Mouse (Mus musculus) lung, postnatal 0 days (tissue): Measurements from ENCODE around the gene Fbxo8. TPM values are rescaled to one million over a fixed set of nuclear protein-coding genes. Genes with fewer than 3 reads are reported as not detected.

Source experiments
- ATAC-seq: fragments of 200-750 bp; cut with Nextera tagmentation; 2 replicates; pipeline ENCODE4 v1.8.0; 2017; ENCODE audit warnings: moderate library complexity
- DNase-seq: peaks from one replicate; pipeline ENCODE4 v3.0.0-alpha.2; 2016; ENCODE audit warnings: low spot score
- H3K27ac ChIP-seq: fragments of 300-500 bp; sonication (generic); 2 replicates; pipeline ENCODE4 v1.5.1; 2014; ENCODE audit warnings: antibody characterized with exemption, mild to moderate bottlenecking, low read length, mixed read lengths
- H3K27me3 ChIP-seq: fragments of 300-500 bp; sonication (generic); replicated peaks from 2 replicates; pipeline ENCODE4 v1.6.1; 2014; ENCODE audit warnings: low read length, mixed read lengths; ENCODE audit not compliant: insufficient read depth
- H3K36me3 ChIP-seq: fragments of 300-500 bp; sonication (generic); 2 replicates; pipeline ENCODE4 v1.6.1; 2014; ENCODE audit warnings: low read length, mixed read lengths; ENCODE audit not compliant: insufficient read depth
- H3K4me1 ChIP-seq: fragments of 300-500 bp; sonication (generic); 2 replicates; pipeline ENCODE4 v1.6.1; 2014; ENCODE audit warnings: antibody characterized with exemption, low read depth, low read length, mixed read lengths; ENCODE audit not compliant: insufficient read depth
- H3K4me2 ChIP-seq: fragments of 300-500 bp; sonication (generic); replicated peaks from 2 replicates; pipeline ENCODE4 v1.6.1; 2014; ENCODE audit warnings: low read depth, mild to moderate bottlenecking, low read length, moderate library complexity, mixed read lengths
- H3K4me3 ChIP-seq: fragments of 300-500 bp; sonication (generic); 2 replicates; pipeline ENCODE4 v1.5.1; 2014; ENCODE audit warnings: low read depth, low read length
- H3K9ac ChIP-seq: fragments of 300-500 bp; sonication (generic); replicated peaks from 2 replicates; pipeline ENCODE4 v1.6.1; 2014; ENCODE audit warnings: low read depth, mild to moderate bottlenecking
- H3K9me3 ChIP-seq: fragments of 300-500 bp; sonication (generic); 2 replicates; pipeline ENCODE4 v1.6.1; 2016; ENCODE audit warnings: low read length, mixed read lengths
- CTCF ChIP-seq: IDR thresholded peaks from 2 replicates; pipeline ENCODE4 v1.5.1; 2016; ENCODE audit warnings: antibody characterized with exemption, mild to moderate bottlenecking
- EP300 ChIP-seq: IDR thresholded peaks from 2 replicates; pipeline ENCODE4 v1.6.1; 2016; ENCODE audit warnings: antibody characterized with exemption, mild to moderate bottlenecking, control low read depth
- WGBS: fragments of 180-500 bp; shearing (Covaris S2); extraction: QIAGEN DNeasy Blood & Tissue Kit; methylation state at CpG from one replicate; pipeline ENCODE4 v1.1.7; 2014; 5-methylcytosine and 5-hydroxymethylcytosine counted together
- polyA plus RNA-seq: library from polyadenylated mRNA; unstranded; fragments of >200 nt; fragmentation: Nextera tagmentation; extraction: Ambion mirVana; gene quantifications from 2 replicates; pipeline ENCODE4 v1.2.1, GENCODE M21; 2015

The Fbxo8 gene
- polyA plus RNA-seq, 1 experiment from 2014 or later: 49.7 TPM

DNA sequence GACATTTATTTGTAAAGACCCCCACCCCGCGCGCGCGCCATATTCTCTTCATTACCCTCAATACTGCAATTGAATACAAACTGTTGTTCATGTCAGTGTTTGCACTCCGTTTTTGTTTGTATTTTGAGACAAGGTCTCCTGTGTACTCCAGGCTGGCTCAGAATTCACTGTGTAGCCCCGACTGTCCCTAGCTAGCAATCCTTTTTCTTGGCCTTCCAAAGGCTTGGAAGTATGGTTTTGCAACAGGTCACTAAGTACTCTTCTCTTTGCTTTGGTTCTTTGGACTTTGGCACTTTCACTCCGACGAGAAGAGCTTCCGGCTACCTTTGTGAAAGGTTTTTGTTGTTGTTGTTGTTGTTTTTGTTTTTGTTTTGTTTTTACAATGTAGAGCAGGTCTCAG, 1.2 kb downstream of the Fbxo8 start:
- H3K27me3 ChIP-seq: no peaks in the 10 kb centered on the region
- H3K36me3 ChIP-seq: no peaks in the 10 kb centered on the region
- 24% methylated on average over 10 of the region's 10 CpGs for WGBS
- peaks cover 4% of the 10 kb centered on the region; the same call in 1 of the 2 replicates for H3K4me1 ChIP-seq
- H3K4me3 ChIP-seq: peak overlapping the region; percentile 100
- H3K9ac ChIP-seq: peak overlapping the region; percentile 71
- no peaks in the 10 kb centered on the region for H3K9me3 ChIP-seq
- DNase-seq: no peak
- no peak overlapping the region for H3K27ac ChIP-seq
- TF ChIP-seq CTCF (no peak), EP300 (no peak)
- no peak for ATAC-seq
- peak overlapping the region; percentile 61 for H3K4me2 ChIP-seq

DNA sequence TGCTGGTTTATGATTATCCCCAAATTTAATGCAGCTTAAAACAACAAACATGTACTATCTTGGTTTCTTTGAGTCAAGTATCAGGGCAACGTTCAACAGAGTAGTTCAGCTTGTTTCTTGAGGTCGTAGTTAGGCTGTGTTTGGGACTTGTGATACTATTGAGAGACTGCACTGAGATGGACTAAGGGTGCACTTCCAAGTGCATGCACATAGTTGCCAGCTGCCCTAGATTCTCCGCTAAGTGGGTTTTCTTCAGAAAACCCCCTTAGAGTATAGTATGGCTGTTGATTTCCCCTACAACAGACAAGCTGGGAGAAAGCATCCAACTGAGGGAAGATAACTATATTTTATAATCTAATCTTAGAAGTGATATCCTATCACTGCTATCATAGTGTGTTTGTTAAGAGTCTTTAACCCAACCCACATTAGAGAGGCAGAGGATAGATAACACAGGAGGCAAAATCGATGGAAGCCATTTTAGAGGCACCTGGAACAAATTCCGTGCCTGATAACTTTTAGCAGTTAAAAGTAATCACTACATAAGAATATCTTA, 1.7 kb downstream of the Fbxo8 start:
- ATAC-seq (no peak), DNase-seq (no peak)
- Histone ChIP-seq H3K9ac (no peak overlapping the region), H3K4me2 (no peak overlapping the region), H3K4me1 (peaks cover 4% of the 10 kb centered on the region; the same call in 1 of the 2 replicates), H3K9me3 (no peaks in the 10 kb centered on the region), H3K27me3 (no peaks in the 10 kb centered on the region), H3K36me3 (no peaks in the 10 kb centered on the region), H3K27ac (no peak overlapping the region), H3K4me3 (0 out of 2 replicates have a peak overlapping the region, but pooled peaks have one; percentile 100)
- TF ChIP-seq EP300 (no peak), CTCF (no peak)
- 61% methylated on average over 5 of the region's 5 CpGs for WGBS

DNA sequence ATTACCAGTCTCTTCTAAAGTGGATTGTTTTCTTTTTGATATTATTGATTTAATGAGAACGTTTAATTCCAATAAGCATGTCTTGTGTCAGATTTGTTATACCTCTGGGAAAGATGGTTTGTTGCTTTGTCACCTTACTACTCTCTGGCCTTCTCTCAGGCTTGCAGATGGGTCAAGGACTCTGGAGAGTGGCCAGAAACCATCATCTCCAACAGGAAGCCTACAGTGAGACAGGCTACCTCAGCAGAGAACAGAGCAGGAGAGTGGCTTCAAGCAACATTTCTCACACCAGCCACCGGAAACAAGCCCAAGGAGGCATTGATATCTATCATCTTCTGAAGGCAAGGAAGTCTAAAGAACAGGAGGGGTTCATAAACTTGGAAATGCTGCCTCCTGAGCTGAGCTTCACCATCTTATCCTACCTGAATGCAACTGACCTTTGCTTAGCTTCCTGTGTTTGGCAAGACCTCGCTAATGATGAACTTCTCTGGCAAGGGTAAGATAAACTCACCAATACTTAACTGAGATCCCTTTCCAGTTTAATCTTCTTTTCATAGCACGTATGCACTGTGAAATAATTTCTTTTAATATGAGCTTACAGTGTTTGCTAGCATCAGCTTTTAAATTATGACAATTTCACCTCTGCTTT, 13.6 kb downstream of the Fbxo8 start:
- Histone ChIP-seq H3K36me3 (0 out of 2 replicates have a peak, but pooled peaks cover 4% of the 10 kb centered on the region), H3K9ac (no peak overlapping the region), H3K4me3 (no peak overlapping the region), H3K4me1 (no peaks in the 10 kb centered on the region), H3K27ac (no peak overlapping the region), H3K9me3 (no peaks in the 10 kb centered on the region), H3K27me3 (no peaks in the 10 kb centered on the region), H3K4me2 (no peak overlapping the region)
- ATAC-seq (no peak), DNase-seq (no peak)
- 72% methylated on average over 4 of the region's 4 CpGs for WGBS
- TF ChIP-seq CTCF: no peak
- no peak for TF ChIP-seq EP300

DNA sequence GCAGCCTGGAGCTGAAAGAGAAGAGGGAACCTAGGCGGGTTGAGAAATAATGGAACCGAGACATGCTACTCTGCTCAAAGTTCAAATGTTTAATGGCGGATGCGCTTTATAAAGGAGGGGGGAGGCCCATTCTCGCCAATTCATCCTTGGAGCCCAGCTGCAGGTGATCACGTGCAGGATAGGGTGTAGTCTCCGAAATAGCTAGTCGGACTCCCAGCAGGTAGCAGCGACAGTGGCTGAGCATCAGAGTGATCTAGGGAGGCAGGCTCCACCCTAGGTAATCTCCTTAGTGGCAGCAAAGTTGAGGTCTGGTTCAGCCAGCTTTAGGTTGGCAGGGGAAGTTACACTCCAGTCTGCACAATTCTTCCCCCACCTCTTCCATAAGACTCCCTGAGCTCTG, 16.0 kb downstream of the Fbxo8 start:
- H3K4me1 ChIP-seq: no peaks in the 10 kb centered on the region
- no peaks in the 10 kb centered on the region for H3K9me3 ChIP-seq
- H3K27ac ChIP-seq: no peak overlapping the region
- TF ChIP-seq EP300 (no peak), CTCF (no peak)
- ATAC-seq: no peak
- WGBS: 92% methylated on average over 9 of the region's 9 CpGs
- no peaks in the 10 kb centered on the region for H3K27me3 ChIP-seq
- no peak for DNase-seq
- no peak overlapping the region for H3K4me2 ChIP-seq
- H3K36me3 ChIP-seq: 0 out of 2 replicates have a peak, but pooled peaks cover 4% of the 10 kb centered on the region
- H3K4me3 ChIP-seq: no peak overlapping the region
- no peak overlapping the region for H3K9ac ChIP-seq

DNA sequence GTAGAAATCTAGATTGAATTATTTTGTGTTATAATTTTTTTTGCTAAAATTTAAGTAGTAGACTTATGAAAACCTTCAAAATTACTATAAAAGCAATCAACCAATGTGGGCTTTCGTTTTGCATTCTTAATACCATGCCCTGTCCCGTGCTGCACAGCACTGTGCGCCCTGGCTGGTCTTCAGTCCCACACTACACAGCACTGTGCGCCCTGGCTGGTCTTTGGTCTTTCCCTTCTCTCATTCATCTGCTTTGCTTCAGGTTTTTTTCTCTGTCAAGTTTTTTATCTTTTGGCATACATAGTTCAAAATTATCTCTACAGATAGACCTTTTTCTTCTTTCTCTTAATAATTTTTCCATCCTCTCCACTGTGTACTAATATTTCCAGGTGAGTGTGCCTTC, 30.0 kb downstream of the Fbxo8 start:
- H3K9me3 ChIP-seq: no peaks in the 10 kb centered on the region
- no peaks in the 10 kb centered on the region for H3K27me3 ChIP-seq
- no peak for ATAC-seq
- WGBS: 92% methylated on average over 4 of the region's 4 CpGs
- no peak for TF ChIP-seq CTCF
- no peak for TF ChIP-seq EP300
- no peak overlapping the region for H3K9ac ChIP-seq
- no peak overlapping the region for H3K27ac ChIP-seq
- H3K36me3 ChIP-seq: no peaks in the 10 kb centered on the region
- H3K4me3 ChIP-seq: no peak overlapping the region
- no peak for DNase-seq
- H3K4me2 ChIP-seq: no peak overlapping the region
- no peaks in the 10 kb centered on the region for H3K4me1 ChIP-seq

DNA sequence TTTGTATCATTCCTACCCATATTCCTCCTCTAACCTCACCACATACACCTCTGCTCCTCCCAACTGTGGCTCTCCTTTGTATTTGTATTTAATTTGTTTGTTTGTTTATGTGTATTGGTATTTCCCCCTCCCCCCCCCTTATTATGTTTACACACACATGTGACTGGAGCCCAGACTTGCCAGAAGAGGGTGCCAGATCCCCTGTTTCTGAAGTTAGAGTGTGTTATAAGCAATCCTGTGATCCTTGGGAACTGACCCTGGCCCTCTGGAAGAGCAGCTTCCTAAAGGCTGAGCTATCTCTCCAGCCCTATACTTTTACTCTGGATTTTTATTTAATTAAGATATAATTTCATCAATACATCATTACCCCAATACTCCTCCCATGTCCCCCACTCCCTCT, 32.0 kb downstream of the Fbxo8 start:
- ATAC-seq (no peak), DNase-seq (no peak)
- no peak overlapping the region for H3K27ac ChIP-seq
- no peaks in the 10 kb centered on the region for H3K27me3 ChIP-seq
- no peak overlapping the region for H3K9ac ChIP-seq
- H3K4me1 ChIP-seq: no peaks in the 10 kb centered on the region
- TF ChIP-seq CTCF (peak; percentile 15; the same call in 1 of the 2 replicates), EP300 (no peak)
- H3K36me3 ChIP-seq: no peaks in the 10 kb centered on the region
- H3K4me2 ChIP-seq: no peak overlapping the region
- H3K9me3 ChIP-seq: no peaks in the 10 kb centered on the region
- H3K4me3 ChIP-seq: no peak overlapping the region
